Mouse (Mus musculus) testis, postnatal 14 days (tissue): ENCODE results near the gene Lnpk.
A peak's percentile ranks its signal among the peaks of the same experiment; 100 is the strongest.

Source experiments
- DNase-seq: peaks from one replicate; pipeline ENCODE4 v3.0.0; 2021; ENCODE audit warnings: low spot score

Lnpk gene

DNA sequence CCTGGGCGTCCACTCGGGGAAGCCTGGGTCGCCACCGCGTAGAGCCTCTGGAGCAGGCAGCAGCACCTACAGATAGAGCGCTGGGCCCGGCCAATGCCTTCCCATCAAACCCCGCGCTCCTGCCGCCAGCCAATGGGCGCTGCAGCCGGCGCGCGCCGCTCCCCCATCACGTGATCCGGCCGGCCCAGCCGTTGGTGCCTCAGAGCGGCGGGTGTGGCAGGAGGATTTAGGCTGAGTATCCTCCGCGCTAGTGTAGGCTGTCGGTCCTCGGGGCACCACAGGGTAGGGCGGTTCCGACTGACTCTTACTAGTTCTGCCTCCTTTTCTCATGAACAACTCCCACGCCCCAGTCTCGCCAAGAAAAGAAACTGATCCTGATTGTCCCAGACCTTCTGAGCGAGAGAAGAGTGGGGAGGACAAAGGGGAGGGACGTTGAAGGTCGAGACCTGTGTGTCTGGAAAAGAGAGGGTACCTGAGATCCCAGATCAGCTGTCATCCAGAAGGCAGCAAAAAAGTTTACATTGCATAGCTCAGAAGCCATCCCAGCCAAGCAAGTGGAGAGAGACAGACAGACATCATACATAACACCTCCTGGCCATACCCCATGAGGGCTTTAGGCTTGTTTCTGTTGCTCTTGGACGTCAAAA is at the start of gene Lnpk:
Lnpk (minus strand) TSS at position 593 of the 647 bp plus-strand sequence.
- peak; percentile 94 for DNase-seq

DNA sequence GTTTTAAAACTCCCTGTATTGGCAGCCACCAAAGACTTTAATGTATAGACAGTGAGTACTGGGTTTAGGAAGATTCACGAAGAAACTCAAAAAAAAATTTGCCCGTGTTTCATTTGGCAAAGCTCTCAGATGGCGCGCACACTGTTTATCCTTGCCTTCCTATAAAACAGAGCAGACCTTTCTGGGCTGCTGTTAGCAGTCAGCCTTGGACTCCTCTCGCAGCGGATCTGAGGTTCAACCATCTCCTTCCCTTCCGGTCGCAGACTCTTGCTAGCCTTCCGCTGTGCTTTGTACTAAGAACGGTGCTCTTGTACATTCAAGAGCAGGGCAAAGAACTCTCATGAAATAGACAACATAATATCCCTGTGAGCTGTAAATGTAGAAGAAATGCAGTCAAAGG is 41.1 kb upstream of the Lnpk start:
- DNase-seq, result no peak

- no peak for DNase-seq
Observed at GRCm38 (mm10) chr2:74619676-74620246, 40.5 kb upstream of the Lnpk start.

DNA sequence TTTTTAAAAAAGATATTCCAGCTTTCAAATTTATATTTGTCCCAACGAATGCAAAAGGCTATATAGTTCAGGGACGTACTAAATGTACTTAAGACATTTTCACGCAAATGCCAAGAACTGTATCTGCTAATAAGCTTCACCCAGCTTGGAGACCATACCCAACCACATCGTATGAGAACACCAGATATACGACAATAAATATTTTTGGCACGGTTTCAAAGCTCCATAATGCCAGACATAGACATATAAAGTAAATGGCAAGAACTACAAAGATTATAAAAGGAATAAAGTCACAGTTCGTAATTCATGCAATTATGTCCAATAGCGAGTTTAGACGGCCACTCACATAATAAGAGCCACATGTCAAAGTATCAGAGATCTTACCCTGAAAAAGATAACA is 38.5 kb upstream of the Lnpk start:
- DNase-seq, result no peak

- no peak for DNase-seq
Observed at GRCm38 (mm10) chr2:74611406-74611805, 32.2 kb upstream of the Lnpk start.

- no peak for DNase-seq
Observed at GRCm38 (mm10) chr2:74609350-74609749, 30.1 kb upstream of the Lnpk start.

- DNase-seq, result peak; percentile 11
Observed at GRCm38 (mm10) chr2:74606087-74606760, 27.0 kb upstream of the Lnpk start.

DNA sequence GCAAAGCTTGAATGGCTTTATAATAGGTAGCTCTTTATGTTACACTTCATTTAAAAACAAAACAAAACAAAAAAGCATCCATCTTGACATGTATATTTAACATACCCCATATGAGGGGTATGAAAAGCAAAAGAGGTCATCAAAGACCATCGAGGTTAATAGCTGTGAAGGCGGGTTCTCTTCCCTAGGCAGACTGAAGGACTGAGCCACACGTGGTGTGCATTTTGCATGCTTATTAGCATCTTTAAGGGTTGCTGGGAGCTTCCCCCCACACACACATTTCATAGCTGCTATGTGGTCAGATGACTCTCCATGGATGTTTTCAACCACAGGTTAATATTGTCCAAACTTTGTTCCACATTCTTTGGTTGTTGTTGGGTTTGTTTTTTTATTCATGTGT is 24.8 kb upstream of the Lnpk start:
- DNase-seq, result no peak

DNA sequence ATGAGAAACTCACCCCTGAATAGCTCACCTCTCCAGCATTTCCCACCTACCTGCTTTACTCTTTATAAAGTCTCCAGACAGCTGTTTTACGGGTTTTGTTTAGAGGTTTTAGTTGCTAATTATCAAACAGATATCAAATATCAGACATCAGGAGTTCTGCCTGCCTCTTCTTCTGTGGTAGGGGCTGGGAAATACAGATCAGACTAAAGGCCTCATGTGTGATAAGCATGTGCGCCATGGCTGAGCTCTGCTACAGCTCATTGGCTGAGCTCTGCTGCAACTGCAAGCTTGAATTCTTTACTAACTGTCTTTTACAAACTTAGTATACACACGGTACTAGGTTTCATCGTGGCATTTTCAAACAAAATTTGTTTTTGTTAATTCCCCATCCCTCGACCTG is 23.2 kb upstream of the Lnpk start:
- no peak for DNase-seq

DNA sequence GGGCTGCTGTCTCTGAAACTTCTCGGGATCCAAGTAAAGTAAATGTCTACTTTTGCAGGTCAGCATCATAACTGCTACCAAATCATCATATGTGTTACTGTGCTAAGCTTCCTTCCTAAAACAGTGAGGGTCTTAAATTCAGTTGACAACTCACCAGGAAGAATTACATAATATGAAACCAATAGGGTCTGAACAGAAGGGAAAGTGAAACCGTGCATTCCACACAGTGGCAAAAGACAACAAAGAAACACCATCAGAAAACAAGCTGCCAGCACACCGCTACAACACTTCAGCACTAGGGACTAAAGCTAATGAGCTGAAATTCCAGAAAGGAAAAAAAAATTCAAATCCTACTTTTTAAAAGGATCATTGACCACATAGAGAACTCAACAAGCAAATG is 17.9 kb upstream of the Lnpk start:
- no peak for DNase-seq

- no peak for DNase-seq
Observed at GRCm38 (mm10) chr2:74596094-74596493, 16.9 kb upstream of the Lnpk start.

- DNase-seq, result no peak
Observed at GRCm38 (mm10) chr2:74578146-74578842, 941 bp downstream of the Lnpk start.

DNA sequence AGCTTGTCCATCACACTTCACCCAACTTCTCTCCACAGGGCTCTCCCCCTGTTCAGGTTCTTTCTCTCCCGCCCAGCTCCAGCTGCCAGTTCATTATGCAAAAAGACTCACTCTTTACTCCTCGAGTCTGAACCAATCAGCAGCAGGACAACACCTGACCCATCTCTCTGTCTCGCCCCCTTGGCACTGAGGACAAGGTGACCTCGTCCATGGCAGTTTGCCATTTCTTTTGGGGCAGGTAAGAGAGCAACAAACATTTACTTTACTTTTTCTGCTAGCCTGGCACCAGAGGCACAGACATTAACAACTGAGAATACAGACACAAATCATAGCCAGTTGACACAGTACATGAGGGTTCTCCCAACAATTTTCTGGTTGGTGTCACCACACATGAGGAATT is 8.8 kb downstream of the Lnpk start:
- no peak for DNase-seq

- DNase-seq, result no peak
Observed at GRCm38 (mm10) chr2:74559822-74560221, 19.4 kb downstream of the Lnpk start.

- no peak for DNase-seq
Observed at GRCm38 (mm10) chr2:74559092-74559491, 20.1 kb downstream of the Lnpk start.

- DNase-seq, result no peak
Observed at GRCm38 (mm10) chr2:74557451-74557850, 21.8 kb downstream of the Lnpk start.

GRCm38 (mm10) chr2:74551929-74552328 is 27.3 kb downstream of the Lnpk start:
- no peak for DNase-seq

GRCm38 (mm10) chr2:74548306-74548705 is 30.9 kb downstream of the Lnpk start:
- DNase-seq, result no peak

- DNase-seq, result no peak
Observed at GRCm38 (mm10) chr2:74508302-74508701, 70.9 kb downstream of the Lnpk start.

- no peak for DNase-seq
Observed at GRCm38 (mm10) chr2:74506439-74506838, 72.8 kb downstream of the Lnpk start.

- DNase-seq, result no peak
Observed at GRCm38 (mm10) chr2:74500307-74500706, 78.9 kb downstream of the Lnpk start.

DNA sequence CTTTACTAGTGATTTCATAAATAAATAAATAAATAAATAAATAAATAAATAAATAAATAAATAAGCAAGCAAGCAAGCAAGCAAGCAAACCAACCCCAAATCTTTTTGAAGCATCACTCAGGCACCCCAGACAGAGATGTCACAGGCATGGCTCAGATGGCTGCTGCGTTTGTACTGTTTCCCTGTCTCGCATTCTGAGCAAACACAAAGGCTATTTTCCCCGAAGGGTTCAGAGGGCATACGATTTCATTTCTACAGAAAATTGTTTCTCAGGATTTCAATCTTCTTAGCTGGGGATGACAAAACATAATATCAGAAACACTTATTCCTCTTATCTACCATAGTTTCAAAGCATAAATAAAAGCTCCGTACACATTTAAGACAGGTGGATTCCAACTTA is 81.4 kb downstream of the Lnpk start:
- no peak for DNase-seq

DNA sequence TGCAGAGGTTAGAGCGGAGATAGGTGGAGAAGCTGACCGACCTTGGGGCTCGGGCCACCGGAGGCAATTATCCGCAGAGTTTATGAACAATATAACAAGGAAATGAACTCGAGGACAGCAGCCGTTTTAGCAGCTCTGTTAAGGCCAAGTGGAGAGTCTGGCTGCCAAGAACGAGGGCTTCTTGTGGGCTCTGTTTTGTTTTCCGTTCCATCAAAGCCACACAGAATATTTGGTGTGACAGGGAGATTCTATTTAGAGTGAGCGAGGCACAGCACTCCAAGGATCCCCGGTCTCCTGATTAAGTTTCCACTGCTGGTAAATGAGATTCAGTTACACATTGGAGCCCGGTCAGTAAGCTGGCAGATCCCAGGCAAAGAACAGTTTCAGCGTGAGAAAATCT is 87.8 kb downstream of the Lnpk start:
- no peak for DNase-seq
